25 mouse cellular contexts compared by ENCODE assay signal in the genomic region with DNA sequence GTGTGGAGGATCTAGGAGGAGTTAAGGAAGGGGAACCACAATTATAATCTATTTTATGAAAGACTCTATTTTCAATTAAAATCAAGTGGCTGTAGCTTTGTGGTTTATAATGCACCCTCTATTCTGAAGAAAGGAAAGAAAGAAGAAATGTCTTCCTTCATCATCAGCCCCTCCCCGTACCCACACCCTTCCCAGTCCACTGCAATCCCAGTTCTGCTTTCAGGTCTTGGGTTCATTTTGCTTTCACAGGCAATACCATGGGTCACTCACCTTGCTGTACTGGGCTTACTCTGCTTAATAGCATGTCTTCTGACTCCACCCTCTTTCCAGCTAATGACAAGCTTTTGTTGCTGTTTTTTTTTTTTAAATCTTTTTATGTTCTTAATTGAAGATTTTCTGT. TPM values are rescaled to one million over a fixed set of nuclear protein-coding genes. Genes with fewer than 3 reads are reported as not detected.
A peak's percentile ranks its signal among the peaks of the same experiment; 100 is the strongest.
DNase-seq lines count a peak whose midpoint lies in the region; ATAC-seq and TF ChIP-seq lines count a peak whose summit lies in the region.
"Had no signal": no experiment of that assay in that cellular context is flagged by ENCODE, and none has a peak within 500 bp of the region (broad histone marks: within the 10 kb centered on the region; RNA-seq: fewer than 3 reads in every experiment).

No protein-coding gene starts in this region.

- no peak; the same call in 1 of the 2 replicates for TF ChIP-seq EP300 in CH12.LX (IDR thresholded peaks at IDR 0.05; ENCODE audit: low read length)

- TF ChIP-seq CTCF in CH12.LX (conservative IDR thresholded peaks at IDR 0.05 in 1 of 2, IDR thresholded peaks at IDR 0.05 in 1 of 2; ENCODE audit: low read depth in 2 of 2, low read length in 2 of 2): no peak

- no peak for TF ChIP-seq RAD21 in CH12.LX (IDR thresholded peaks at IDR 0.05; ENCODE audit: low read depth, low read length)

- H3K4me3 ChIP-seq in CH12.LX (replicated peaks in 1 of 3; ENCODE audit: low read depth in 2 of 3, low read length in 2 of 3, poor library complexity in 1 of 3): no peak overlapping the region
- no peak overlapping the region for H3K4me3 ChIP-seq in liver, embryonic 12.5 days

- H3K27me3 ChIP-seq in CH12.LX (replicated peaks): no peaks in the 10 kb centered on the region
- H3K27me3 ChIP-seq in liver, embryonic 12.5 days (replicated peaks): no peaks in the 10 kb centered on the region
- H3K27me3 ChIP-seq: Patski had no signal

- dilution Hi-C loops in CH12.LX (cut with MboI; ENCODE audit: extremely low pct_ligation_motif_present, extremely low pct_unique_long_range_greater_than_20kb, low sequenced_read_pairs): no loop called here

- intact Hi-C loops in heart, postnatal 36 days (cut with DNase I): no loop called here

- peak; percentile 33 for DNase-seq in heart, adult 11 months
- DNase-seq in heart, postnatal 36 days: no peak
- DNase-seq in CH12.LX (ENCODE audit: extremely low read depth): no peak
- no peak for DNase-seq in right cerebral cortex, postnatal 14 days
- DNase-seq in layer of hippocampus, adult 8-10 months (ENCODE audit: low spot score in 2 of 2): no peak
- DNase-seq: adrenal gland, adult 2 months; adrenal gland, adult 8-10 months; adrenal gland, postnatal 10 days; adrenal gland, postnatal 14 days; adrenal gland, postnatal 25 days; adrenal gland, postnatal 36 days; B cell, adult 2 months; cerebellum, adult 11 months; cerebellum, adult 11-12 months; cerebellum, adult 18-20 months had no signal

- no peak overlapping the region for H3K4me2 ChIP-seq in CH12.LX (ENCODE audit: insufficient read depth, low read depth, poor library complexity, severe bottlenecking)
- H3K4me2 ChIP-seq in liver, embryonic 12.5 days: no peak overlapping the region

- in situ Hi-C loops in CH12.LX (cut with MboI; ENCODE audit: low pct_ligation_motif_present, low pct_unique_long_range_greater_than_20kb, low sequenced_read_pairs): no loop called here

- peaks cover 0 to 8% of the 10 kb centered on the region in 2 experiments; a peak in 1 of 4 replicates for H3K4me1 ChIP-seq in CH12.LX (ENCODE audit: control insufficient read depth in 1 of 2, insufficient read depth in 2 of 2)
- H3K4me1 ChIP-seq in liver, embryonic 12.5 days: no peaks in the 10 kb centered on the region

- no peaks in the 10 kb centered on the region for H3K9me3 ChIP-seq in CH12.LX (replicated peaks; ENCODE audit: low read length)
- no peaks in the 10 kb centered on the region for H3K9me3 ChIP-seq in liver, embryonic 12.5 days (replicated peaks)
- H3K9me3 ChIP-seq: G1E had no signal

- H3K9ac ChIP-seq in CH12.LX (ENCODE audit: insufficient read depth, low read depth): no peak overlapping the region
- no peak overlapping the region for H3K9ac ChIP-seq in liver, embryonic 12.5 days

- 74% methylated on average over 1 of the region's 1 CpGs for WGBS in liver, embryonic 12.5 days (ENCODE audit: insufficient replicate concordance)

- H3K36me3 ChIP-seq in CH12.LX (replicated peaks in 1 of 2; ENCODE audit: control insufficient read depth in 1 of 2, insufficient read depth in 1 of 2, low read length in 1 of 2): no peaks in the 10 kb centered on the region
- H3K36me3 ChIP-seq in liver, embryonic 12.5 days: no peaks in the 10 kb centered on the region
- H3K36me3 ChIP-seq: G1E had no signal

- H3K79me2 ChIP-seq in CH12.LX (replicated peaks; ENCODE audit: control insufficient read depth, extremely low read depth, insufficient read depth, poor library complexity, severe bottlenecking): no peaks in the 10 kb centered on the region

- H3K27ac ChIP-seq in CH12.LX (ENCODE audit: insufficient read depth, low read depth): no peak overlapping the region
- no peak overlapping the region for H3K27ac ChIP-seq in liver, embryonic 12.5 days

- no peak for TF ChIP-seq POLR2A in CH12.LX (IDR thresholded peaks at IDR 0.05; ENCODE audit: low read depth, low read length)

- peak; percentile 70 for ATAC-seq in granulocyte monocyte progenitor cell, adult 5-6 weeks (replicated peaks; ENCODE audit: poor library complexity, severe bottlenecking)
- peak; percentile 62; the same call in 1 of the 2 replicates for ATAC-seq in megakaryocyte, adult 5-6 weeks (ENCODE audit: poor library complexity, severe bottlenecking)
- ATAC-seq in liver, embryonic 12.5 days: no peak
- ATAC-seq: activated CD4-positive, CD25-positive, alpha-beta regulatory T cell, adult 4 months; CD4-positive, CD25-positive, alpha-beta regulatory T cell, adult 4 months; Patski had no signal

TF ChIP-seq in CH12.LX, 34 proteins besides CTCF, POLR2A, EP300 and RAD21:
- no peak for TF ChIP-seq CHD2 (IDR thresholded peaks at IDR 0.05; ENCODE audit: low read length)
- TF ChIP-seq IRF4 (IDR thresholded peaks at IDR 0.05; ENCODE audit: low read depth, low read length): peak; percentile 46; the same call in 1 of the 2 replicates
TF ChIP-seq in CH12.LX: peak in this region for 1.

RNA-seq across cellular contexts. Expression of a gene that starts 21.4 kb away (rescaled TPM):
- under 1 TPM in 1 of 2 experiments, not detected in 1; 0.41 TPM for total RNA-seq in heart, postnatal 36 days (2021)
- 1.2 and 2.2 TPM in 2 replicates for total RNA-seq in CH12.LX (2012; rRNA removed)
- 5.3 and 5.4 TPM in 2 replicates for total RNA-seq in CH12.LX (2014; rRNA removed)
- 1.3 and 2.5 TPM in 2 replicates for polyA plus RNA-seq in CH12.LX (2012; ENCODE audit: insufficient read length, low read depth)
- total RNA-seq in granulocyte monocyte progenitor cell, adult 5-6 weeks (2014; fragmentation: Nextera tagmentation): 6.0 and 13.8 TPM in 2 replicates
- total RNA-seq in granulocyte monocyte progenitor cell, adult 5-6 weeks (2017): 2.1 and 7.0 TPM in 2 replicates
- 29.0 and 36.0 TPM in 2 replicates for total RNA-seq in megakaryocyte, adult 5-6 weeks (2015)
- total RNA-seq in megakaryocyte, adult 5-6 weeks (2017): 16.3 and 18.5 TPM in 2 replicates
- 3.5 and 3.9 TPM in 2 replicates for polyA plus RNA-seq in liver, embryonic 12.5 days (2016; fragmentation: Nextera tagmentation; extraction: Ambion mirVana)
- total RNA-seq in layer of hippocampus, adult 8-10 months (2022): under 1 TPM in 3 of 4 experiments, not detected in 1; 0.25 to 0.64 (median 0.56) TPM
- total RNA-seq: adrenal gland, postnatal 25 days had no signal
- polyA plus RNA-seq: C2C12 had no signal

RNA-seq across cellular contexts. Expression of a gene that starts 24.6 kb away (rescaled TPM):
- total RNA-seq in heart, postnatal 36 days (2021): not detected
- total RNA-seq in CH12.LX (2012; rRNA removed) (0.59 and 1.1 TPM in 2 replicates), CH12.LX (2014; rRNA removed) (0.89 and 1.2 TPM in 2 replicates)
- 0.57 and 0.76 TPM in 2 replicates for polyA plus RNA-seq in CH12.LX (2012; ENCODE audit: insufficient read length, low read depth)
- total RNA-seq in granulocyte monocyte progenitor cell, adult 5-6 weeks (2014; fragmentation: Nextera tagmentation): not detected in 2 replicates
- 0.22 and 1.6 TPM in 2 replicates for total RNA-seq in granulocyte monocyte progenitor cell, adult 5-6 weeks (2017)
- total RNA-seq in megakaryocyte, adult 5-6 weeks (2015): 6.8 and 8.2 TPM in 2 replicates
- total RNA-seq in megakaryocyte, adult 5-6 weeks (2017): 4.3 and 5.5 TPM in 2 replicates
- 0.39 and 0.43 TPM in 2 replicates for polyA plus RNA-seq in liver, embryonic 12.5 days (2016; fragmentation: Nextera tagmentation; extraction: Ambion mirVana)
- total RNA-seq in layer of hippocampus, adult 8-10 months (2022): 1 to 10 TPM in 1 of 4 experiments, under 1 TPM in 1, not detected in 2; 0.47 to 1.1 TPM
- total RNA-seq: adrenal gland, adult 2 months; adrenal gland, postnatal 14 days; adrenal gland, postnatal 25 days; adrenal gland, postnatal 36 days; adrenal gland, postnatal 4 days; ES-E14 had no signal
- polyA plus RNA-seq: C2C12, Patski had no signal

RNA-seq across cellular contexts. Expression of a gene that starts 40.8 kb away (rescaled TPM):
- 10 to 100 TPM; 10.1 to 10.2 TPM for total RNA-seq in heart, postnatal 36 days (2021)
- total RNA-seq in CH12.LX (2012; rRNA removed): 19.6 and 20.9 TPM in 2 replicates
- total RNA-seq in CH12.LX (2014; rRNA removed): 38.8 and 44.1 TPM in 2 replicates
- 24.2 and 28.1 TPM in 2 replicates for polyA plus RNA-seq in CH12.LX (2012; ENCODE audit: insufficient read length, low read depth)
- total RNA-seq in granulocyte monocyte progenitor cell, adult 5-6 weeks (2014; fragmentation: Nextera tagmentation): 13.5 and 26.5 TPM in 2 replicates
- 9.0 and 15.9 TPM in 2 replicates for total RNA-seq in granulocyte monocyte progenitor cell, adult 5-6 weeks (2017)
- 5.8 and 17.2 TPM in 2 replicates for total RNA-seq in megakaryocyte, adult 5-6 weeks (2015)
- 11.1 and 13.2 TPM in 2 replicates for total RNA-seq in megakaryocyte, adult 5-6 weeks (2017)
- polyA plus RNA-seq in liver, embryonic 12.5 days (2016; fragmentation: Nextera tagmentation; extraction: Ambion mirVana): 23.3 and 23.8 TPM in 2 replicates
- 10 to 100 TPM; 20.8 to 27.8 (median 26.8) TPM for total RNA-seq in layer of hippocampus, adult 8-10 months (2022)
